Mouse (Mus musculus): Measurements from ENCODE around the gene Mrpl48.

Mrpl48 gene

DNA sequence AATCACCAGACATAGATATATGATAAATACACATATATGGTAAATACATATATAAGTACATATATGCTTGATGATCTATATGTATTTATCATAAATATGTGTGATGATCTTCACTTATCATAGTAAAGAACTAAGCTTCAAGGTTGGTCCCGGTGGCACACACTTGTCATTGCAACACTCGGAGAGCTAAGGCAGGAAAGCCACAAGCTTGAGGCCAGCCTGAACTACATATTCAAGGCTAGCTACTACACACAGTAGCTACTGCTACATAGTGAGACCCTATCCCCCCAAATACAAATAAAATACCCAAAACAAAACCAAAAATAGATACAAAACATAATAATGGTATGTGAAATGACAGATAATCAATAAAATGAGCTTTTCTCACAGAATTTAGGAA, 72.3 kb downstream of the Mrpl48 start:
- DNase-seq (ENCODE audit: low read depth, low spot score), result no peak

DNA sequence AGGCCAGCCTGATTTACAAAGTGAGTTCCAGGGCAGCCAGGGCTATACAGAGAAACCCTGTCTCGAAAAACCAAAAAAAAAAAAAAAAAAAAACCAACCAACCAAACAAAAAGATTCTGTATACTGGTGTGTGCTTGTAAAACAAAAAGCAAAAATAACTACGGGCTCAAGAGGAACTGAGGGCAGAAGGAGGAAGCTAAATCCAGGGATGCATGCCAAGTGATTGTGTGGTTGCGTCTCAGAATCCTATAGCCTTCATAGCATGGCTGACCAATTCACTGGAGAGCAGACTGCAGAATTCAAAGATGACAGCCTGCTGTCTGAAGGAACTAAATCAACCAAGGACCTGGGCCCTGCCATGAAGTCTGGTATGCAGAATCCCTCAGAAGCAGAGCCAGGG, 73.9 kb downstream of the Mrpl48 start:
- no peak for DNase-seq (ENCODE audit: low read depth, low spot score)

DNA sequence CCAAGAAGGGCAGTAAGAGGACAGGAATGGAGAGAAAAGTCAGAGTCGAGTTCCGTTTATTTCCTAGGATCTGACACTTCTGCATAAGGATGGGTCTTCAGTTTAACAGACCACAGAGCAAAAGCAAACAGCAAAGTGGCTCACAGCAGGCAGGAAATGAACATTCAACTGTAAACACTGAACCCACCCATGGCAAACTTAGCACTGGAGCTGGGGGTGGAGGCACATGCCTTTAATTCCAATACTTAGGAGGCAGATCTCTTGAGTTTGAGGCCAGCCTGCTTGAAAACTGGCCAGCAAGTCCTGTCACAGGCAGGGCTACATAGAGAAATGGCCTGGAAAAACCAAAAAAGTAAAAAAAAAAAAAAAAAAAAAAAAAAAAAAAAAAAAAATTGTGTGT, 74.6 kb downstream of the Mrpl48 start:
- DNase-seq (ENCODE audit: low read depth, low spot score), result peak; percentile 32

DNA sequence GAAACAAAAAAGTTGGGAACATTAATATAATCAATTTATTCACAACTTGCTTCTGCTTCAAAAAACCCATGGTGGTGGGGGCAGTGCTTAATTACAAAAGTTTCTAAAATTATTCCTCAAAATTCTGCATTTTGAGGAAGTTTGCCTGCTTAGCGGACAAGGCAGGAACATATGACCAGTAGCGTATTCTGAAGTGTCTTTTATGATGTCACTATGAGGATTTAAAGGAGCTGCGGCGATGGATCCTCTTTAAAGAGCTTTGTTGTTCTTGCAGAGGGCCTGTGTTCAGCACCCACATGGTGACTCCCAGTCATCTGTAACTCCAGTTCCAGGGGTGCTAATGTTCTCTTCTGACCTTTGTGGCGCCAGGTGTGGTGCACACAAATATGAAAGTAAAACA, 77.3 kb downstream of the Mrpl48 start:
- no peak for DNase-seq (ENCODE audit: low read depth, low spot score)

DNA sequence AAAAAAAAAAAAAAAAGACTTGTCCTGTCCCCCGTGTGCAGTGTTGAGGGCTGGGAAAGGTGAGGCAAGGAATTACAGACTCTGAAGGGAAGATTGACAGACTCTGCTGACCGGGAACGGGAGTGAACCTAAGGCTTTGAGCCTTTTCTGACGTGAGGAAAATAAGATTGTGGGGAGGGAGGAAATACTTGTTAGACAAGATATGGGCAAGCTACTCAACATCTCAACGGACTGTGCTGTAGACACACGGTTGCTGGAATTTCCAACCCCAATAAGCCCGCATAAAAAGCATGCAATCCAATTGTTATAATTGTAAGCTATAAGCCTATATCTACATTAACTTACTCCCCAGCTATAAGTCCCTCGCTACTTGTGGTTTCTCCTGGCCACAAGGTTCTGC, 83.4 kb downstream of the Mrpl48 start:
- no peak for DNase-seq (ENCODE audit: low read depth, low spot score)

DNA sequence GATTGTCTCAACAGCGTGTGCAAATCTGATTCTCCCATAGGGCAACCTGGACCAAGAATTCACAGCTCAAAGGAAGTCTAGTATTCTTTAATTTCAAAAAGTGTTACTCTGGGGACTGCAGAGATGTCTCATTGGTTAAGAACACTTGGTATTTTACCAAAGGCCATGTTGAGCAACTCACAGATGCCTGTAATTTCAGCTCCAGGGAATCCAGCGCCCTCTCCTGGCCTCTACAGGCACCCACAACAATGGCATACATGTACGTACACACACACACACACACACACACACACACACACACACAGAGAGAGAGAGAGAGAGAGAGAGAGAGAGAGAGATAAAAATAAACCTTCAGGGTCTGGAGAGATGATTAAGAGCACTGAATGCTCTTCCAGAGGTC, 85.9 kb downstream of the Mrpl48 start:
- peak; percentile 74 for DNase-seq (ENCODE audit: low read depth, low spot score)

DNA sequence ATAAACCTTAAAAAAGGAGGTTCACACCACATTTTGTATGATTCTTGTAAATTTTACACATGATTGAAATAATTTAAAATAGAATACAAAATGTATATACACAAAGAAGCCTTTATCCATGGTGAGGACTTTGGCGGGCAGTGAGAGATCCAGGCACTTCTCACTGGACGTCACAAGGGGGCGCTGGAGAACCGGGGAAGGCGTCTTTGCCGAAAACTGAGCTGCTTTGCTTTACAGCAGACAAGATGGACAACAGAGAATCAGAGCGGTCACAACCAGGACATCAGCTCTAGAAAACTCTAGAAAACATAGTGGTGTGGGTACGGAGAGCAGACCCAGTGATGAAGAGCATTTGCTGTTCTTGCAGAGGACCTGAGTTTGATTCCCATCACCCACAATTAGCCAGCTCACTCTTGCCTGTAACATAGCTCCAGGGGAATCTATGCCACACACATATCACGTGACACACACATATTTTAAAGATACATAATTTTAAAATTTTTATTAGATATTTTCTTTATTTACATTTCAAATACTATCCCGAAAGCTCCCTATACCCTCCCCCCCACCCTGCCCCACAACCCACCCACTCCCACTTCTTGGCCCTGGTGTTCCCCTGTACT, 87.3 kb downstream of the Mrpl48 start:
- DNase-seq (ENCODE audit: low read depth, low spot score), result peak; percentile 88

DNA sequence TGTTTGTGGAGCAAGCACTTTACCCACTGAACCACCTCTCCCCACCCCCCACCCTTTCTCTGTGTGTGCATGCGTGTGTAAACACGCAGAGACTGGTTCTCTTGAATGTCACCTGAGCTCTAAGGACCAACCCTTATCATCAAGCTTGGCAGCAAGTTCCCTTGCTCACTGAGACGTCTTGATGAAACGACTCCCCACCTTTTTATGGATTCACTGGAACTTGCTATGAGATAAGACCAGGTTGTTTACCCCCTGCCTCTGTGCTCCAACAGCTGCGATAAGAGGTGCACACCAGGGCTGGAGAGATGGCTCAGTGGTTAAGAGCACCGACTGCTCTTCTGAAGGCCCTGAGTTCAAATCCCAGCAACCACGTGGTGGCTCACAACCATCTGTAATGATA, 87.9 kb downstream of the Mrpl48 start:
- no peak for DNase-seq (ENCODE audit: low read depth, low spot score)

DNA sequence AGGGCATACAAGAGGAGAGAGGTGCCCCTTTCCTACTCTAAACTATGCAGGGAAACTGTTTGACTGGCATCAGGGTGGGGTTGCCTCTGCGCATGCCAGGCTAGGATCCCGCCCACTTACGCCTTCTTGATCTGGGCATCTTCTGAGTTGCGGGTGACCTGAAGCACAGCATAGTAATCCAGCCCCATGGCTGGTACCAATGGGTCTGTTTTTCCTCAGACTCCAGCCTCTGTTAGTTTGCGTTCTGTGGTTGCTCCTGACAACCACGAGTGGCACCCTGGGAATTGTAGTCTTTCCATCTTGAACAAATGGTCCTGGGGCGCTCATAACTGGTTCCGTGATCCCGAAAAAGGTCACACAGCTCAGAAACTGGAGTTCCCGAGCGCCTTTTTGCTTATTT, 93.5 kb downstream of the Mrpl48 start, which contains the start of gene Dnajb13:
Gene Dnajb13, minus strand, starts transcription at position 388 of the 400 bp plus-strand sequence.
- peak; percentile 68 for DNase-seq (ENCODE audit: low read depth, low spot score)

DNA sequence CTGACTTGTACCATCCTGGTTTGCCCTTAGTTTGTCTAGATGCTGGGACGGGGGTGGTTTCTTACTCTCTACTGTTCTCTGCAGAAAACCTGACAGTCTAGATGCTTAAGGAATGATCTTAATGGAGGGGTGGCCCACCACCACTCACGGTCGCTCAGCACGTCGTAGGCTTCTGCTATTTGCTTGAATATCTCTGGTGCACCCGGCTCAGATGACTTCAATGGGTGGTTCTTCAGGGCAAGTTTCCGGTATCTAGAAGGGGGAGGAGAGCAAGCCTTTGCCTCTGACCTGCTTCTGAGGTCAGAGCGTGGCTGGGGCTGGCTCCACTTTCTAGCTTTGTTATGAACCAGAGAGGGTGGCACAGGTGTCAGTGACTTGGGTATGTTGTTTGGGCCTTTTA, 96.5 kb downstream of the Mrpl48 start:
- peak; percentile 42 for DNase-seq (ENCODE audit: low read depth, low spot score)

DNA sequence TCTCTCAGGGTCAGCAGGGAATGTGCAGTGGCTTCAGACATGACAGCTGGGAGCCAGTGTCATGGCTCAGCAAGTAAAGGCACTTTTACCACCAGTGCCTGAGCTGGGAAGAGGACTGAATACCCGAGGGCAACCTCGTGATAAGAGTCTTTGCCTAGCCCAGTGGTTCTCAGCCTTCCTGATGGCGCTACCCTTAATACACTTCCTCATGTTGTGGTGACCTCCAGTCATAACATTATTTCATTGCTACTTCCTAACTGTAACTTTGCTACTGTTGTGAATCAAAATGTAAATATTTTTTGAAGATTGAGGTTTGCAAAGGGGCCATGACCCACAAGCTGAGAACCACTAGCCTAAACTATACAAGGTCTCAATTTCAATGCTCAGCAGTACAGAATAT, 99.4 kb downstream of the Mrpl48 start:
- no peak for DNase-seq (ENCODE audit: low read depth, low spot score)

DNA sequence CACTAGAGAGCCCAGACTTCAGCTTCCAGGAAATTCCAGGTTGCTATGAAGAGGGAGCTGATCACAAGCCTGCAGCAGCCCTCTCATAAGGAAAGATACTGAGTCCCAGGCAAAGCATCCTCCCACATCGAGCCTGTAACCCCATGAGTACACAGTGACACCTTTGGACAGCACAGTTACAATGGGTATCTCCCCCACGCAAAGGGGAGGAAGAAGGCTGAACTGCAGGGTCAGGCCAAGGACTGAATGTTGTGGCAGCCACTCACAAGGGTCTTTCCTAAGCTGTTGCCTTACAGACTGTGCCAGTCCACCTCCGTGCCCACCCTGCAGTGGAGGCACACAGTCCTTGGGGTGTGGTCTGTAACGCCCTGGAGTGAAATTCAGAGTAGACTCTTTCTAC, 101.6 kb downstream of the Mrpl48 start:
- DNase-seq (ENCODE audit: low read depth, low spot score), result no peak

DNA sequence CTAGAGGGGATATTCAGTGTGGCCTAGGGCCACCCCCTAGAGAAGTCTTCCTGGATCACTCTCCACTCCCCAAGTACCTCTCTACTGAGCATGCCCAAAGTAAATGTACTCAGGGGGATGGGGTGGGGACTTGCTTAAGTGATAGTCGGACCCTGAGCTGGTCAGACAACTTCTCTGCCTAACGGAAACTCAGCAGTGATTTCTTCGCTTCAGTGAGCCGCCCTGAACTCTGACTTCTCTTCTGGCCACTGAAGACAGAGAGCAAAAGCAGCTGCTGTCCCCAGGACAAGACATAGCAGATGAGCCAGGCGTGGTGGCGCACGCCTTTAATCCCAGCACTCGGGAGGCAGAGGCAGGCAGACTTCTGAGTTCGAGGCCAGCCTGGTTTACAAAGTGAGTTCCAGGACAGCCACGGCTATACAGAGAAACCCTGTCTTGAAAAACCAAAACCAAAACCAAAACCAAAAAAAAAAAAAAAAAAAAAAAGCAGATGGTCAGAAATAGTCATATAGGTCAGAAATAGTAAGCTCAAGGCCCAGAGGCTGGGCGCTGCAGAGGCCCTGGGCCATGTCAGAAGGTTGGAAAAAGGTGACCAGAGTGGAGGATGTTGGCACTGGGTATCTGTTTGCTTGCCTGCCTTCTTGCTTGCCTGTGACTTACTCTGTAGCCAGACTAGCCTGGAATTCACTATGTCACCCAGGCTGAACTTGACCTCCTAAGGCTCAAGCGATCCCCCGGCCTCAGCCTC, 103.2 kb downstream of the Mrpl48 start:
- DNase-seq (ENCODE audit: low read depth, low spot score), result no peak

DNA sequence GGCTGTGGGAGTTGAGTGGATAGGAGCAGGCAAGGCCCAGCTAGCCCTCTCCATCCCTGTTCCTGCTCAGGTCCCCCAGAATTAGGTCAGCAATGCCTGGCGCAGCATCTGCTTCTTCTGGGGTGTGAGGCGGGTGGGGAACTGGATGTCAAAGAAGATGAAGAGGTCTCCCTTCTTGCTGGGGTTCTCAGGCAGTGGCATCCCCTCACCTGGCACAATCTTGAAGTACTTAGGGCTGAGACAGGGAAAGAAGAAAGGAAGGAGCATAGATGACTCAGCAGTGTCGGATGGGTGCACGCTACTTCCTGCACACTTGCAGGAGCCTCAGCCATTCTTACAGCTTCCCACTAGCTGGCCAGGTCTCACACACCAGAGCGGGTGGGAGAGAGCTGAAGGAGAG, 105.0 kb downstream of the Mrpl48 start:
- DNase-seq (ENCODE audit: low read depth, low spot score), result no peak

DNA sequence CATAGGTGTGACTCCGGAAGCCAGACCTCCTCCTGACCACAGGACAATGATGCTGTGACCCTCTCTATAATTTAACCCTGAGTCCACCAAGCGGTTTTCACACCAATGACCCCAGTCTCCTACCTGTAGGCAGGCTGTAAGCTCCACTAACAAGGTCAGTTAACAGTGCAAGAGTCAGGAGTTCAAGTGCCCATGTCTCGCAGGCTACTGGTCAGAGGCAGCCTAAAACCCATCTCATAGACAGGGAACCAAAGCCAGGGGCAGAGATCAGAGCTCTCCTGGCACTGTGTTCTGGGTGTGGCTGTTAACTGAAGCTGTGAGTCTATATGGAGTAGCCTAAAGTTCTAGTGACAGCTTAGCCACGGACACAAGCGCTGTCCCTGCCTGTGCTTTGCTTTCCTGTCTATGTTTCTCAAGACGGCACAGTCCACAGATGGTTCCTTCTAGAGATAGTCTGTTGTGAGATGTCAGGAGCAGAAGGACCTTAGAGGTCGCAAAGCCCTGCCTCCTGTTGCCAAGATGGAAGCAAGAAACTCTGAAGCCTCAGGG, 105.7 kb downstream of the Mrpl48 start:
- no peak for DNase-seq (ENCODE audit: low read depth, low spot score)

DNA sequence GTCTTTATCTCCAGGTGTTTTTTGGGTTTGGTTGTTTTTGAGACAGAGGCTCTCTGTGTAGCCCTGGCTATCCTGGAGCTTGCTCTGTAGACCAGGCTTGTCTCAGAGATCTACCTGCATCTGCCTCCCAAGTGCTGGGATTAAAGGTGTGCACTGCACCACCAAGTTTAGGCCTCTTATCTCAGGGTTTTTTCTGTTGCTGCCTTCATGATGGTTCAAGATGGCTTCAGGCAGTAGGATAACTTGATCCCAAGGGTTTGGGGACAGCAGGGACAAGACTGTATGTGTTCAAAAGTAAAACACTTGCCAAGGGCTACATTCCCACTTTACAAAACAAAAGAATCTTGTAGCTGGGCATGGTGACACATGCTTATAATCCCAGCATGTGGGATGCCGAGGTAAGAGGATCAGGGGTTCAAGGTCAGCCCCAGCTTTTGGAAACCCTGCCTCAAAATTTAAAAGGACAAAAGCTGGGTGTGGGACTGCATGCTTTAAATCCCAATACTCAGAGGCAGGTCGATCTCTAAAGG, 106.2 kb downstream of the Mrpl48 start:
- DNase-seq (ENCODE audit: low read depth, low spot score), result peak; percentile 92

DNA sequence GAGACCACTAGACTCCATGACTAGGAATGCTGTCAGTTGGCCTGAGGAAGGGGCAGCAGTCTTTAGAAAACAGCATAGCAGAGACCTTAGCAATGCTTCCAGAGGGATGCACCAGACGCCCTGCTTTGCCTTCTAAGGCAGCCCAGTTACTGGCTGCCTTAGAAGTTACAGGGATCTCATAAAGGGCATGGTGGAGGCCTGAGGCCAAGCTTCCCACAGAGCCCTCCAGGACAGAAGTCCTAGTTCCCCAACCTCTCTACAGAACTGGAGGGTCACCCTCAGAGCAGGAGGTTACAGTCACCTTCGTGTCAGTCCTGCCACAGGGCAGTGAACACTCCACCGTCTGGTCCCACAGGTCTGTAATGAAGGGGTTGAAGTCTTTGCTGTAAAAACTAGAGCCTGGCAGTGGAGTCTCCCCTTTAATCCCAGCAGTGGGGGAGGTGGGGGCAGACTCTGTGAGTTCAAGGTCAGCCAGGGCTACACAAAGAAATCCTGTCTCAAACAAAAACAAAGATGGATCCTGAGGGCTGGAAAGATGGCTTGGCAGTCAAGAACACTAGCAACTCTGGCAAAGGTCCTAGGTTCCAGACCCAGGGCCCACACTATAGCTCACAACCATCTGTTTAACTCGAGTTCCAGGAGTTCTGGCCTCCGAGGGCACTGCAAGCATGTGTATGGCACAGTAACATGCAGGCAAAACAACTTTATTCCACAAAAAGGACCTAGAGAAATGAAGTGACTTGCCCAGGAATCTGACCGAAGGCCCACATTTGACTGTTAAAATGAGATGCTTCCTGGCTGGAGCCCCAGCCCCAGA, 106.9 kb downstream of the Mrpl48 start:
- peak; percentile 44 for DNase-seq (ENCODE audit: low read depth, low spot score)

DNA sequence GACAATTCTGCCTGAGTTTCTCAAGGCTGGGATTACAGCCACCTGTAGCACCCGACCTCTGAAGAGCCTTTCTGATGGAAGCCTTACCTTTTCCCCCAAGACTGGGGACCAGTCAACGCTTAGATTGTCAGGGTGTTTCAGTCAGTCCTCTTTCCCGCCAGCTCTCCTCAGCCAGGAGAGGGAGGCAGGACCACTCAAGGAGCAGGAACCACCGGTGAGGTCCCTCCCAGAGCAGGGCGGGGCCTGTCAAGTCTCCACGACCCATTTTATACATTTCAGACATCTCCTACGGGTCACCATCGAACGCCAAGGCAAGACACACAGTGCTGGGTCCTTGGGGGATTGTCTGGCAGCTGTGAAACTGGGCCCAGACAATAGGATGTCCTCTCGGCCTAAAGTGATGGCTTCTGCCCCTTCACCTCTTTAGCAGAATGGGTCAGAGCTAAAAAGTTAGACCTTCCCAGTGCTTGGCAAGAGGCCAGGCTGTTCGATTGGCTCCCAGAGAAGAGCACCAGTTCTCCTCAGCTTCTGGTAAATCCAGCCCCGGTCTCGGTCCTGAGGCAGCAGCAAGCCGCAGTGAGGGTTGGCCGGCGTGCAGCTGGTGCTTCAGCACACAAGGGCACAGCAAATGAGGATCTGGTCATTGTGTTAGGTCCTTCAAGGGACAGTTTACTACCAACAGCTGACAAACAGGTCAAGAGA, 107.7 kb downstream of the Mrpl48 start:
- DNase-seq (ENCODE audit: low read depth, low spot score), result peak; percentile 69

DNA sequence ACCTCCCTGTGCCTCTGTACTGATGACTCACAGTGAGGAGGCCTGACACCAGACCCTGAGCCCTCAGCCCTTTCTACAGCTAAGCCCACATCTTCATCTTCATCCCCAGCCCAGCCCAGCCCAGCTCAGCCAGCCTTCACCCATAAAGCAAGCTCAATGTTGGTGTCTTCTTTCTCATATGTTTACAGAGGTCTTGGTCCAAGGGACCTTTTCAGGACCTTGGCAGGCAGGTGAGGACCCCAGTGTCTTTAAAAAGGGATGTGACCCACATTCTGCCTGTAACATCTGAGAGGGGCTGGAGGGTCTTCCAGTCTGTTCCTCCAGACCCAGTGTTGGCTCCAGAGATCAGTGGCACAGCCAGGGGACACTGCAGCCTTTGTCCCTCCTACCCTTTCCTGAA, 108.6 kb downstream of the Mrpl48 start:
- no peak for DNase-seq (ENCODE audit: low read depth, low spot score)

DNA sequence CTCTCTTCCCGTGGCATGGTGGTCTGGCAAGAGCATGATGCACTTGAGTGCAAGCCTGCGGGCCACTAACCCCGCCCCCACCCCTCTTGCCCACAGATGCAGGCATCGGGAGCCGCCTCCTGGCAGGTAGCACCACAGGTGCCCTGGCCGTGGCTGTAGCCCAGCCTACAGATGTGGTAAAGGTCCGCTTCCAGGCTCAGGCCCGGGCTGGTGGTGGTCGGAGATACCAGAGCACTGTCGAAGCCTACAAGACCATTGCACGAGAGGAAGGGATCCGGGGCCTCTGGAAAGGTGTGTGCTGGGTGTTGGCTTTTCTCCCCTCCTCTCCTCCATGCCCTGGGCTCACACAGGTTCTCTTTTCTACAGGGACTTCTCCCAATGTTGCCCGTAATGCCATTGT, 110.1 kb downstream of the Mrpl48 start:
- DNase-seq (ENCODE audit: low read depth, low spot score), result no peak

DNA sequence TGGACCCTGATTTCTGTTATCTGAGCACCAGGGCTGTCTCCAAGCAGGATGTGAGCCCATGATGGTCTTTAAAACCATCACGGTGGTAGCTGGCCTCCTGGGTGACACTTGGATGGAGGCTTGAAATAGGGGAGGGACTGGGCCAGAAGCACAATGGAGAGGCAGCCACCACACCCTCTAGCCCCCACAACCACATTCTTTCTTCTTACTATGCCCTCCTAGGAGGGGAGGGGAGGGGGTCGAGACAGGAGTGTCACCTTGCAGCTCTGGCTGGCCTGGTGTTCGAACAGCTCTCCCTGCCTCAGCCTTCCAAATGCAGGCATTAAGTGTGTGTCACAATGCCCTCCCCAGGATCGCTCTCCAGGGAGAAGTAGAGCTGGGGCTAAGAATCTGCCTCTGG, 110.7 kb downstream of the Mrpl48 start:
- peak; percentile 48 for DNase-seq (ENCODE audit: low read depth, low spot score)
